Mouse (Mus musculus): ENCODE results near the gene Smoc1.

DNA sequence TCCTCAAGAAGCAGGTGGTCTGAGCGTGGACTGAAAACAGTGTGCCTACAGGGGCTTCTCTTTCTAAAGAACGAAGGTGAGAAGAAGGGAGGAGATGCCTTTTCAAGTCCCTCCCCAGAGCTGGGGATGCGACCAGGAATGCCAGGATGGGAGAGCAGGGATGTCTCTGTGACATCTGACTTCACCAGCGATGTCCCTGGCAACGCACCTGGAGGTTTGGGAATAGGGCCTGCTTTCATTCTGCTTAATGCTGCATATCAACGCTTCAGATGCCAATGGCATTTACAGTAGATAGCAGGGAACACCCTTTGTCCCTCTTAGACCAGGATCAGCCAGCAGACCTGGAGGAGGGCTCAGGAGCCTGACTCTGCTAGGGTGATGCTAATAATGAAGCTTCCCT lies 112.9 kb downstream of the Smoc1 start:
- TF ChIP-seq CTCF (IDR thresholded peaks at IDR 0.05; ENCODE audit: low read depth) (no peak), EP300 (IDR thresholded peaks at IDR 0.05; ENCODE audit: low read depth) (no peak)
